Mouse (Mus musculus) testis, postnatal 14 days (tissue): ENCODE measurements around the gene Csmd2.

ENCODE experiments used
- DNase-seq: peaks from one replicate; pipeline ENCODE4 v3.0.0; 2021; ENCODE audit warnings: low spot score

Csmd2 gene

DNA sequence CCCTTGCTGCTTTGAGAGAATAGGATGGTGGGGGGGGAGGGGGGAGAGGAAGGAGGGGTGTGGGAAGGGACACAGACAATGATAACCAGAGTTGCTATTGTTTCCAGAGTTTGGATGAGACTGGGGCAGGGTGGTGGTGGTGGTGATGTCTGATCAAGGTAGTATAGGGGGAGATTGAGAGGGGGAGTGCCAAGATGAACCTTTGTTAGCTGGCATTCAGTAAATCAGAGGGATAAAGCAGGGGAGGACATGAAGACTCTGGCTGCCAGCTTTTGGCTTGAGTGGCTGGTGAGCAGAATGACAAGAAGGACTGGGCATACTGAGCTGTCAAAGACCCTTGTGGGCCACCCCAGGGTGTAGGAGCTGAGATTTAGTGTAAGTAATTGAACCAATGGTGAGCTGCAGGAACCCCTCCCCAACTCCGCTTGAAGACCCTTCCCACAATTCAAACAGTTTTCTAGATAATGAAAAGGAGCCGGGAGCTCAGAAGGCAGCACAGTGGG is 254.2 kb downstream of the Csmd2 start:
- no peak for DNase-seq

DNA sequence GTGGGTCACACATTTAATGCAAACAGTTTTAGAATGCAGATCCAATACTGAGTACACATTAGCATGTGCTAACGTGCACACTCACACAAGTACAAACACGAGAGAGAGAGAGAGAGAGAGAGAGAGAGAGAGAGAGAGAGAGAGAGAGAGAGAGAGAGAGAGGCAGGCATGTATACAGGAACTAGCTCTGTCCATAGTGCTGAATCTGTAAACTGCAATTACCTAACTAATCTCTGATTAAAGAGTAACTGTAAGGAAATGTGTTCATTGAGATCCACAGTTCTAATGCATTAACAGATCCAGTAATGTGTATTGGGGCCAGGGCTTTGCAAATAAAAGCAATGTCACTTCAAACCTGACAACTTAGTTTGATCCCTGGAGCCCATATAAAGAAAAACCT is 257.5 kb downstream of the Csmd2 start:
- DNase-seq, result no peak

DNA sequence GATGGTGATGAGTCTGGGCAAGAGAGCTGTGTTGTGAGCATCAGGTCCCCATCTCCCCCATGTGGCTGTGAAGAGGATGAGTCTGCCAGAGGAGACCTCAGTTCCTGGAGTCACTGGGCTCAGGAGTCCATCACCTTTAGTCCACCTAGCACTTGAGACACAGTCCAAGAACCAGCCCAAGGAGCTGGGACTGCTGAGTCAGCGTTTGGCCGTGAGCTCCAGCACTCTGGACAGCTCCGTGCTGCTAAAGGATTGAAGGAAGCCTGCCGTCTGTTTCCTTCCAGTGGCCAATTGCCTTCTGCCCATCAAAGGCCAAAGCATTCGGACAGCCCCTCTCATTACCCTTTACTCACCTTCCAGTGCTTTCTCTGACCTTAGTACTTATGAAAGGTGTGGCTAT is 261.0 kb downstream of the Csmd2 start:
- DNase-seq, result peak; percentile 10

DNA sequence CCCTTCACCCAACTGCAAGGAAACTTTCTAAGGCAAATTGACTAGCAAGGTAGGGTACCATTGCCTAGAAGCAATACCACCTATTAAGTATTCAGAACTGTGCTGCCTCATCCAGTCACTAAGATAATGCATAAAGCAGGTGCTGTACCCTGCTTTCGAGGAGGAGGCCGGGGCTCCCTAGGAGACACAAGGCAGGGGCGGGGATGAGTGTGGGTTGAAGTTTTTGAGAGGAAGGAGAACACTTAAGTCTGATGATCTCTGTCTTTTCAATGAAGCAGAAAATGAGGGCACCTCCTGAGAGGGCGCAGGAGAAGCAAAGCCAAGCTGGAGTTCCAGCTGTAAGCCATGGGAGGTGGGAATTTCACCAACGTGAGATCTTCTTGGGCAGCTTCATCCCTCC is 271.6 kb downstream of the Csmd2 start:
- DNase-seq, result no peak

DNA sequence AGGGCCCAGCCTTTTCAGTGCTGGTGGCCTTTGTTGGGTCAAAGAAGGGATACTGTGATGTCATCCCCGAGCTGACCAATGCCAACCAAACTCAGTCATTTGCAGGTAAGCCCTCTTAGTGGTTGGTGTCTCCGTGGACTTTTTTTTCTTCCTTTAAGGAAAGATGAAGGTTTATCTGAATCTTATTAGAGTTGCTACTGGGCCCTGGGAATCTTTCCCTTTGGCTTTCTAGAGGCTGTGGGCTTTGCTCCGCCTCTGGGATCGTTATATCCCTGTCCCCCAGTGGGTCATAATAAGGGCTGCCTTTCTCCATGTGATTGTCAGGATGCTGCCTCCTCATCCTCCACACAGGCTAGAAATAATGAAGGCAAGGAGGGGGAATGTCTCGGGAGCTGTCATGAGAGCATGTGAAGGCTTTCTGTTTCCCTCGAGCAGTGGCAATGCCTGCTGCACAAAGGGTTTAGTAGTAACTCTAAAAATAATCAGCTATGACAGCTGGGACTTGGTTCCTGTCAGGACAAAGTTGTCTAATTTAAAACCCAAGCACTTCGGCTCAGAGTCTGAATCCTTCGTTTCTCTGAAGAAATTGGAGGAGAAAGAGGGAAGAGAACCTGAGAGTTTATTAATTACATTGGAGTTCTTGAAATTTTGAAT is 273.4 kb downstream of the Csmd2 start, which contains the start of gene Hmgb4:
Hmgb4 (minus strand) TSS at position 51 of the 654 bp plus-strand sequence.
- no peak for DNase-seq

DNA sequence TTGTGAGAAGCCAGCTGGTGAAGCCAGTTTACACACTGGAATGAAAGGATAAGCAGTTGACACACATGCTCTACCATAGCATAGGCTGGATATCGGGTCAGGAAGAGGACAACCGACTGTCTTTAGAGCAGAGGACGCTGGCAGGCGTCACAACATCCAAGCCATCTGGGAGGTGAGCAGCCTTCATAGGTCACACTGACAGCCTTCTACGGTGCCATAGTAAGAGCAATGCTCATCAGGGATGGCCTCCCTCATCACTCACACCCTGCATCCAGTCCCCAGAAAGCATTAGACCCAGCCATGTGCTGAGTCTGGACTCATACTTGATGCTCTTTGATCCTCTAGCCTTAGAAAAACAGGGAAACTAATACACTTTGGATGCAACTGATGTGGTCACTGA is 276.8 kb downstream of the Csmd2 start:
- no peak for DNase-seq

DNA sequence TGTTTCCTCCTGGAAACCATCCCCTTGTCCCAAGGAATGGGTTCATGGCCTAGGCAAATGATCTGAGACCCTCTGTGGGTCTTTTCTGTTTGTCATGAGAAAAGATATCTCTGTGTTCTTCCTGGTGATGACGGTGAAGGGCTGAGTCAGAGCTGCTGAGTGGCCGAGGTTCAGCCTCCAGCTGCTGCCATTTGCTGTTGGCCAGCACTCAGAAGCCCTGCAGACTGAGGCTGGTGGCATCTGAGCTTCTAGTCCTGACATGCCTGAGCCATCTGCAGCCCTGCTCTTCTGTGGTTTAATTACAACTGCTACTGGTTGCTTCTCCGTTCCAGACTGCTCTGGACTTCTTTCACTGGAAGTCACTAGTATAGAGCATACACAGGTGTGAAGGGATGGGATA is 277.7 kb downstream of the Csmd2 start:
- no peak for DNase-seq

DNA sequence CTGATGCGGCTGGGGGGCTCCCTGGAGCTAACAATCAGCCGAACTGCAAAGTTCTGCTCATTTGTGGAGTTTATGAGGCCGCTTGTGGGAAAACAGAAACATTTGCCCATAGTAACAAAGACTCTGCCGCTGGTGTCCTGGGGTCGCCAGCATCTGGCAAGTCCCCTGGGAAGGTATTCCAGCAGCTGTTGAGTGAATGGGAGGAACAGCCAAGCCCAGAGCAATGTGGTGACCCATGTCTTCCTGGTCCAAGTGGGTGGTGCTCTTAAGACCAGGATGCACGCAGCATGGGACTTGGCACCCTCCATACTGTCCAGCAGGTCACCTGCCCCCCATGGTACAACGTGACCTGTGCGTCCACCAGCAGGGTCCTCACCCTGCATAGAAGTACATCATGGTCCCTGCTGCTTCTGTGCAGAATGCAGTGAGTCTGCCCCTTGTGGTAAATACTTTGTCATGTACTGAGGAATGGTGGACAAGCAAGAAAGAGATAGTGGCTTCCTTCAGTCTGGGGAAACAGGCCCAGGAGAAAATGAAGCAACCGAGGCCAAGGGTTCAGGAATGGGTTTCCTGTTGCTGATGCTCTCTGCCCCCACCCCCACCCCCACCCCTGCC is 281.7 kb downstream of the Csmd2 start:
- no peak for DNase-seq

DNA sequence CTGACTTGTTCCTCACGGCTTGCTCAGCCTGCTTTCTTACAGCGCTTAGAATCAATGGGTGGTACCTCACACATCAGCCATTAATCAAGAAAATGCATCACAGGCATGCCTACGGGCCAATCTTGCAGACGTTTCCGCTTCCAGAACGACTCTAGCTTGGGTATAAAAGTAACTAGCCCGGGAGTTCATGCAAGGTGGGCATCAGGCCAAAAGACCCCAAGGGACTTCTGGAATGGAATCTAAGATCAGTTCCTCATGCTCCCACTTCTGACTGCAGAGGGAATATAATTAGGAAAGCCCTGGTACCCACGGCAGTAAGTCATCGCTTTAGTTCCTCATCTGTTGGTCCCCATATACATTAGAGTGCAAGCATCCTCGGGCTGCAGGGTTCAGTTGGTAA is 282.5 kb downstream of the Csmd2 start:
- no peak for DNase-seq

DNA sequence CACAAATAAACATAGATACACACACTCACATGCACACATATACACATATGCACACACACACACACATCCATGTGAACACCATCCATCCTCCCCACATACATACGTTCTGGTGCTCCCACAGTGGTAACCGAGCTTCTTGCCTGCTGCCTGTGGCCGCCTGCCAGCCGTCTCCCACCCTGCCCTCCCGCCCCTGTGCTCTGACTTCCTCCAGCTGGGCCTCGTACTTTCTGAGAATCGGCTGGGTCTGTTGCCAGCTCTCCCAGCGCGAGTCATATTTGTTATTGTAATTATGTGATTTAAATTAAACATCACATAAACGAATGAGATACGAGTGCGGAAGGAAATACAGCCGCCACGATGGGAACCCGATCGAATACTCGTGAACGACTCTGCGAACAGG is 283.3 kb downstream of the Csmd2 start:
- no peak for DNase-seq

DNA sequence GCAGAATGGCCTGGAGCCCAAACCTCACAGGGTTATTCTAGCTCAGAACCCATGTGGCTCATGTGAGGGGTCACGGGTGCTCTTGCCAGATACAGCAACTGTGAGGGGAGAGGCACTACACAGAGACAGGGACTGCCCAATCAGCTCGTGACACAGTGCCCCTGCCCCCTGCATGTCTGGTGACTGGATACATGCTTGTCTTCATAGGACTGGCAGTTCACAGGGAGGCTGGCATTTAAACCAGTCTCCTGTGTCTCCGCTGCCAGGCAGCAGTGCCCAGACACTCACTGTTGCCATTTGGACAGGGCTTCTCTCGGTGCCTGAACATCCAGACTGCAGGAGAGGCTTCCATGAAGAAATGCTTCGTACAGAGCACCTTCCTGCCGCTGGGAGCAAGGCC is 284.8 kb downstream of the Csmd2 start:
- no peak for DNase-seq

DNA sequence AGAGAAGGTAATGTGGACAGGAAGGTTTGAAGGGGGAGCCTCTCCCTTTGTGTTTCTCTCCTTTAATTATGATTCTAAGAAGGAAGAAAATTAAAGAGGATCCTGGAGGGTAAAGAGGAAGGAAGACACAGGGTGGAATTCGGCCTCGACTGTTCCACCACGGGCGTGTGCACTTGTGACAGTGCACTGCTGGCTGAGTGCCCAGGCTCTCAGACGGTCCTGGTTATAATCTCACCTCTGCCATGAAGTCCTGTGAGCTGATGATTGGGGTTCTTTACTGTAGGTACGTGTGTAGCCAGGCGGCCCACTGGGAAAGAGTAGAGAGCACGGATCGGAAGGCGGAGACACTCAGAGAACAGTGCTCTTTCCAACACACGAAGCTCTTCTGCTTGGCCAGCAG is 285.5 kb downstream of the Csmd2 start:
- no peak for DNase-seq

DNA sequence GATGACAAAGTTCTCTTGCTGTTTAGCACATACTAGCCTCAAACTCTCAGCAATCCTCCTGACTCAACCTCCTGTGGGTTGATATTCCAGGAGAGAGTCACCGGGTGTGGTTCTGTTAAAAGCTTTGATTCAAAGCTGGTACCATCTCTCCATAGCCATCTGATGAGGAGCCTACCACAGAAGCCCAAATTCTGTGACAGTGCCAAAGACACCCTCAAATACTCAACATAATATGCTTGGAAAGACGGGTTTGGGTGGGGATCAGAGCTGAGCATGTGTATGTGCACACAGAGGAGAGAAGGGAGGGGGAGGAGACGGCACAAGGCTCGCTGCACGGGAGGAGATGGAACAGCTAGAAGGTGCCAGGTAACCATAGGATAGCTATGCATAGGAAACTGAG is 287.5 kb downstream of the Csmd2 start:
- DNase-seq, result no peak

DNA sequence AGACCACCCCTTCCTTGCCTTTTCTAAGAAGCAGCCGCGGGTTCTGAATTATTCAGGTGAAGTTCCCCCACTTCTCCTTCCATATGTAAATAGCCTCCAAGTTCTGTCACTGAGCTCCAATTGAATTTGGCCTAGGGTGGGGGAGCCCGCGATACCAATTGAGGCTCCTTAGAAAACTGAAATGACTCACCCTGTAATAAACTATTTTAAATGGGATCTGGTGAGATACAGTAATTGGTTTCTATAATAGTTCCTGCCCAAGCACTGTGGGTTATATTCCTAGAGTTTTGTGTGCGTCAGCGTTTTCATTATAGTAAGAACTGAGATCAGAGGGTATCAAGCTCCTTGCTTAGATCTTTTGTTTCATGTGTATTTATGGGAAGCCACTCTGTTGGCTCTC is 287.9 kb downstream of the Csmd2 start:
- no peak for DNase-seq

DNA sequence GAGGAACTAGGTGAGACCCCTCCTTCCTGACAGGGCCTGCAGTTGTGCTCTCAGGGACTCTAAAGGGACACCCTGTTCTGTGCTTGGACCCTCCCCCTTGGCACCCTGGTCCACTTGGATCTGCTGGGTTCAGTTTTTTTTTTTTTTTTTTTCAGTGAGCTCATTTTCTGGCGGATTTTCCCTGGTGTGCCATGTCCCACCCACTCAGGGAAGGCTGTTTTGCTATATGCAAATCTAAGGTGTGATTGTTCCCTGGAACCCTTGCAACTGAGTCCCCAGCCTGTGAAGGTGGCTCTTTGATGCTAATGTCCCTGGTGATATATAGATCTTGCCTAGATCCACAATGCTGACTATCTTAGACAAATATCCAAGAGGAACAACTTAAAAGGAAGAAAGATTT is 297.4 kb downstream of the Csmd2 start:
- DNase-seq, result no peak

DNA sequence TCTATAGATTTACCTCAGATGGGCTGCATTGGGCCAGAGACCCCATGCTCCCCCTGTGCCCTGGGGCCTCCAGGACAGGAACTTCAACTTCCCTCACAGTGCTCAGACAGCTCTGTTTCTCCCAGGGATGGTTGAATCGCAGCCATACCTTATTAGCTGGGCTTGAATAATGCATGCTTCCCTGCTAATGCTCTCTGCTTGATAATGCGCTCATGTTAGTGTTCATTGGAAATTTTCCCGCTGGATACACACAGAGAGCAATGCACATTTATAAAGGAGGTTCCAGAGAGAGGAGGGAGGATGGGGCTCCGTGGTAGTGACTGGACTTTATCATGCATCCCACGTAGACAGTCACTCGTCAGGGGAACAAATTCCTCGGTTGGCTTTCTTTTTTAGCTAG is 300.4 kb downstream of the Csmd2 start:
- no peak for DNase-seq

DNA sequence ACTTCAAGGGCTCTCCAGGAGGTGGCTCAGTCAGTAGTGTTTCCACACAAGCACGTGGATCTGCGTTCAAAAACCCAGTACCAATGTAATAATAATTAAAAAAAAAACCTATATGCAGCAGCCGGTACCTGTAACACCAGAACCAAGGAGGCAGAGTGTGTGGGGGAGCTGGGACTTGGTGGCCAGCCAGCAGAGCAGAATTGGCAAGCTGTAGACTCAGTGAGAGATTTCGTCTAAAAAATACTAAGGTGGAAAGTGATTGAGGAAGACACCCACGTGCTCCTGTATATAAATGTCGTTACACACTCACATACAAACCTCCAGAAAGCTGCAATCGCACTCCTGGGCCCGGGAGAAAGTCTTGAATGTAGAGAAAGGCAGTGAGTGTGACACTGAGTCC is 316.4 kb downstream of the Csmd2 start:
- no peak for DNase-seq

DNA sequence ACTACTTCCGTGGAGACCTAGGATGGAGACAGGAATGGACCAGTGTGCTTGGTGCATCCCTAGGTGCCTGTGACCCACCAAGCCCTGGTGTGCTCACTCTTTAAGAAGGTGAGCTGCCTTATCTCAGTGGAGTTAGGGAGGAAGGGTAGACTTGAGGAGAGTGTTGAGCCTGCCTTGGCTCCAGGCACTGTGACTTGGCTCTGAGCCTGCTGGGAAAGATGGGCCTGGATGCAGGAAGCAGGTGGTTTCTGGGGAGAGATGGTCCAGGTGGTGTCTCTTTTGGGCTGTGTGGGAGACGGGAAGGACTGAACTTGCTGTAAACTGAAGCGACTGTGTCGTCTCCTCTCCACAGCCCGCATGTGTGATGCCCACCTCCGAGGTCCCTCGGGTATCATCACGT is 318.4 kb downstream of the Csmd2 start:
- no peak for DNase-seq

DNA sequence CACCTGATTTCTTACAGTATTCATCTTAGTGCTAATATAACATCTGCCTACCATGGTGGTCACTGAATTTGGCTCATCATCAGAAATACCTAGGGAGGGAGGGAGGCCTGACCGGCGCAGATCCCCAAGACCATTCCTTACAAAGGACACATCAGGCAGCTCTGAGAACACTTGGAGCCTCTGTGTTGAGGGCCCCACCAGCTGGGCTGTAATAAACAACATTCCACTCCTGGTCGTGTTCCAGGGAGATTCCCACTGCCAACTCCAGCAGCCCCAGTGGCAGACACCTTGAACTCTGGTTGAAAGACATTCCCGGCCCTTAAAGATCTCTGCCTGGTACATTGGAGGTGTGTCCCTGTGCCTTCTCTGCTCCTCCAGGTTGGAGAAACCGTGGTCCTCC is 327.7 kb downstream of the Csmd2 start:
- no peak for DNase-seq

DNA sequence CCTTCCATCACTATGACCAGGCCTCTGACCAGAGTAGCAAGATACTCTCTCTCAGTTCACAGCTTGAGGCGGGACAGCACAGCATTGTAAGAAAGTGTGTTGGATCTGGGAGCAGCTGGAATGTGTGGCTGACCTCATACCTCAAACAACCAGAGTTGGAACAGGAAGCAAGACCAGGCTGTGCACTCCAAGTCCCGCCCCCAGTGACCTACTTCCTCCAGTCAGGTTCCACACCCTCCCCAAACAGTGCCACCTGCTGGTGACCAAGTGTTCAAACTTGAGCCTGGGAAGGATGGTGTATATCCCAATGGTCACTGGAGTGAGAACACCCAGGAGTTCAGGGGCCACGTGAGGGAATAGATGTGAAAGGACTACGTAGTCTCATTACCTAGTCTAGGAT is 330.3 kb downstream of the Csmd2 start:
- DNase-seq, result peak; percentile 8

DNA sequence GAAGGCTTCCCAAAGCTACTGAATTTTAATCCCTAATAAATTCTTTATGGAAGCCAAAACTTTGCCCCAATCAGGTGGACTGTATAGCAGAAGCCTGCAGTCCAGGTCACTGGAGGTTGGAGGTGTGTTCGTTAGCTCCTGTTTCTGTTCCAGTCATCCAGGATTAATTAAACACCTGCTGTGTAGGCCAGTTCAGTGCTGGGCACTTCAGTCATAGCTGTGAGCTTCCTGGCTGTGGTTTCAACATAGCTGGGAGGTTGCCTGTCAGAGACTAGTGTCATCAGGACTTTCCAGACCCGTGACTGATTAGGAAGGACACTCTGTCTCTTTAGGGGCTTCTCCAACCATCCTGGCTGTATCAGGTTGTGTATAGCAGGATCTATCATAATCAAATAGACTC is 337.9 kb downstream of the Csmd2 start:
- DNase-seq, result no peak

DNA sequence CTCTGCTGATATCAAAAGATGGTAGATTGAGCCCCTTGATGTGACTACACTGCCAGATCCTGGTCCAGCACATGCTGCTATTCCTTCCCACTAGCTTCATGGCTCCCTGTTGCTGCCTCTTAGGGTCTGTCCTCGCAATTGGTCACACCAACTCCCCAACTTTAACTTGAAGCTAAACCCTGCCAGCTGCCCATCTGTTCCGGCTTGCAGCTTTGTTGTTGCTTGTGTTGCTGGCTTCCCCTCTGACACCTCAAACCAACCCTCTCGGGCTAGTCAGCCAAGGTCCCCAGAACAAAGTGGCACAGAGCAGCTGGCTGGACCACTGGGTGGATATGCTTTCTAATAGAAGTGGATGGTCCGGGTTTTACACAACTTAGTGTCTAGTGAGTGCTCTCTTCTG is 339.1 kb downstream of the Csmd2 start:
- no peak for DNase-seq

DNA sequence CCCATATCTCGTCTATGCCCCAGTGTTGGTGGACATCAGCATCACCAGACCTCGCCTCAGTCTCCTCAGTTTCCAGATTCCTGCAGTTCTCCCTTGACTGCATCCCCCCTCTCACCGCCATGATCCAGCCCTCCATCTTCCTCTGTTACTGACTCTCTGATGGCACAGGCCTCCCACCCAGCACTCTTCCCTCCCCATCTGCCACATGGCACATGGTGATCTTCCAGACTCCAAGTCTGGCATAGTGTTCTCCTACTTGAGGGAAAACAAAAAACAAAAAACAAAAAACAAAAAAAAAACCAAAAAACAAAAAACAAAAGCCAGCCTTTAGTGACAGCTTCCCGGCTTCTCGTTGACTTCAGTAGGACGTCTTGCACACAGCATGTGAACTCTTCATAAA is 339.8 kb downstream of the Csmd2 start:
- DNase-seq, result no peak

DNA sequence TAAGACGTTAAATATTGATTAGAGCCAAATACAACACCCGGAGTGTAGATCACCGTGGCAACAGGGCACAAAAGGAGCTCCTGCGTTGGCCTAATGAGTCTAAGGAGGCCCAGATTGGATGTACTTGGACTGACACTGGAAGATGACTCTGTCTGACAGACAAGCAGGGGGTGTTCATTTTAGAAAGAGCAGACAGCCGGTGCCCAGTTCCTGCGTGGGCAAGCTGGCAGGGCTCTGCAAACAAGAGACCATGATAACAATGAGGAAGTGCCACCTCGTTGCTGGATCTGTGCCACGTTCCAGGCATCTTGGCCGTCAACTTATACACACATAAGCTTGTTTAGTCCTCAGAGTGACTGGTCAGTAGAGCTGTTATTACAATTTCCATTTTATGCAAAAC is 342.9 kb downstream of the Csmd2 start:
- no peak for DNase-seq
